Mouse (Mus musculus) layer of hippocampus, postnatal 14 days (tissue): Measurements from ENCODE around the gene Amacr. TPM values are rescaled to one million over a fixed set of nuclear protein-coding genes. Genes with fewer than 3 reads are reported as not detected.

Experiments
- total RNA-seq, 2 experiments: library from RNA; stranded (reverse); gene quantifications; 2 replicates each; pipeline ENCODE4 v1.2.3; 2021

The Amacr gene
- total RNA-seq, 2 experiments from 2014 or later: 8.5 to 9.4 TPM

Other genes with a start within 250 kb of the Amacr start
- under 1 TPM in 1 of 2 experiments, not detected in 1; 0.53 TPM for gene C1qtnf3, start 29.4 kb upstream of the Amacr start, total RNA-seq
- gene Slc45a2, start 19.0 kb downstream of the Amacr start, total RNA-seq: not detected
- gene Rxfp3, start 56.2 kb downstream of the Amacr start, total RNA-seq: 1 to 10 TPM; 5.9 to 7.1 TPM
- gene Adamts12, start 83.0 kb downstream of the Amacr start, total RNA-seq: 1 to 10 TPM; 2.5 to 3.0 TPM